Mouse (Mus musculus): ENCODE data around the gene Trpc2. TPM values are rescaled to one million over a fixed set of nuclear protein-coding genes. Genes with fewer than 3 reads are reported as not detected.

Trpc2 gene
- polyA plus RNA-seq, 1 experiment from 2014 or later: 0.13 TPM

- no peak overlapping the region for H3K4me3 ChIP-seq (ENCODE audit: inconsistent target)
- H3K79me2 ChIP-seq (ENCODE audit: inconsistent target): no peaks in the 10 kb centered on the region
- 94% methylated on average over 8 of the region's 8 CpGs for WGBS (ENCODE audit: missing documents)
- H3K36me3 ChIP-seq (ENCODE audit: inconsistent target): peaks cover 35% of the 10 kb centered on the region
- no peak overlapping the region for H3K27ac ChIP-seq
Measured at GRCm38 (mm10) chr7:102080311-102080710, 2.6 kb upstream of the Trpc2 start.

DNA sequence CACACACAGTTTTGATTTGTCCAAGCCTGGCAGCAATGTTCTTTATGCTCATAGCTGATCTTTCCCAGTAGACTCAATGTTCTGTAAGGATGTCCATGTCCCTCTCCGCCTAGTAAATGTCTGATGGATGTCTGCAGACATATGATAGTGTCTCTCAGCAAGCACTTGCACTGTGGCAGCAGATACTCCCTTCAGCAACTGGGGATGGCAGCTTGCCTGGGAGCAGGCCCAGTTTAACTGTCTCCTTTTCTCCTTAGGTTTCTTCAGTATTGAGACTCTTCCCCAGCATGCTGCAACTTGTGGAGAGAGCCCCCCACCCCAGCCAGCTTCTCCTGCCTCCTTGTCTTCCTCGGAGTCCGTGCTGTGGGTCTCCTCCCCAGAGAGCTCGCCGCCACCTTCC is 1.1 kb upstream of the Trpc2 start:
- WGBS (ENCODE audit: missing documents): 98% methylated on average over 5 of the region's 5 CpGs
- H3K36me3 ChIP-seq (ENCODE audit: inconsistent target): peaks cover 28% of the 10 kb centered on the region
- no peak overlapping the region for H3K4me3 ChIP-seq (ENCODE audit: inconsistent target)
- no peaks in the 10 kb centered on the region for H3K79me2 ChIP-seq (ENCODE audit: inconsistent target)
- H3K27ac ChIP-seq: no peak overlapping the region

DNA sequence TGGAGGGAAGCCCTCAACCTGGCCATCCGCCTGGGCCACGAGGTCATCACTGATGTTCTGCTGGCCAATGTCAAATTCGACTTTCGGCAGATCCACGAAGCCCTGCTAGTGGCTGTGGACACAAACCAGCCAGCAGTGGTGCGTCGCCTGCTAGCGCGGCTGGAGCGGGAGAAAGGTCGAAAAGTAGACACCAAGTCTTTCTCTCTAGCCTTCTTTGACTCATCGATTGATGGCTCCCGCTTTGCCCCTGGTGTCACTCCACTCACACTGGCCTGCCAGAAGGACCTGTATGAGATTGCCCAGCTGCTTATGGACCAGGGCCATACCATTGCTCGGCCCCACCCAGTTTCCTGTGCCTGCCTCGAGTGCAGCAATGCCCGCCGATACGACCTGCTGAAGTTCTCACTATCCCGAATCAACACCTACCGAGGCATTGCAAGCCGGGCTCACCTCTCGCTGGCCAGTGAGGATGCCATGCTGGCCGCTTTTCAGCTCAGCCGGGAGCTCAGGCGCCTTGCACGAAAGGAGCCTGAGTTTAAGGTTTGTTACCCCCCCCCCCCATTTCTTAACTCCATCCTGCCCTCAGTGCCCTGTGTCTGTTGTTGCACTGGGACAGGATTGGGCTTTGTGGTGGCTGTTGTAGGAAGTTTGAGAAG is 1.3 kb downstream of the Trpc2 start:
- 94% methylated on average over 26 of the region's 26 CpGs for WGBS (ENCODE audit: missing documents)
- no peaks in the 10 kb centered on the region for H3K79me2 ChIP-seq (ENCODE audit: inconsistent target)
- no peak overlapping the region for H3K4me3 ChIP-seq (ENCODE audit: inconsistent target)
- no peak overlapping the region for H3K27ac ChIP-seq
- H3K36me3 ChIP-seq (ENCODE audit: inconsistent target): peaks cover 23% of the 10 kb centered on the region

- Histone ChIP-seq H3K36me3 (ENCODE audit: inconsistent target) (no peaks in the 10 kb centered on the region; the same call in 1 of the 2 replicates), H3K27ac (no peak overlapping the region), H3K4me3 (ENCODE audit: inconsistent target) (no peak overlapping the region), H3K79me2 (ENCODE audit: inconsistent target) (no peaks in the 10 kb centered on the region)
- 81% methylated on average over 4 of the region's 4 CpGs for WGBS (ENCODE audit: missing documents)
Measured at GRCm38 (mm10) chr7:102087336-102087735, 4.4 kb downstream of the Trpc2 start.

DNA sequence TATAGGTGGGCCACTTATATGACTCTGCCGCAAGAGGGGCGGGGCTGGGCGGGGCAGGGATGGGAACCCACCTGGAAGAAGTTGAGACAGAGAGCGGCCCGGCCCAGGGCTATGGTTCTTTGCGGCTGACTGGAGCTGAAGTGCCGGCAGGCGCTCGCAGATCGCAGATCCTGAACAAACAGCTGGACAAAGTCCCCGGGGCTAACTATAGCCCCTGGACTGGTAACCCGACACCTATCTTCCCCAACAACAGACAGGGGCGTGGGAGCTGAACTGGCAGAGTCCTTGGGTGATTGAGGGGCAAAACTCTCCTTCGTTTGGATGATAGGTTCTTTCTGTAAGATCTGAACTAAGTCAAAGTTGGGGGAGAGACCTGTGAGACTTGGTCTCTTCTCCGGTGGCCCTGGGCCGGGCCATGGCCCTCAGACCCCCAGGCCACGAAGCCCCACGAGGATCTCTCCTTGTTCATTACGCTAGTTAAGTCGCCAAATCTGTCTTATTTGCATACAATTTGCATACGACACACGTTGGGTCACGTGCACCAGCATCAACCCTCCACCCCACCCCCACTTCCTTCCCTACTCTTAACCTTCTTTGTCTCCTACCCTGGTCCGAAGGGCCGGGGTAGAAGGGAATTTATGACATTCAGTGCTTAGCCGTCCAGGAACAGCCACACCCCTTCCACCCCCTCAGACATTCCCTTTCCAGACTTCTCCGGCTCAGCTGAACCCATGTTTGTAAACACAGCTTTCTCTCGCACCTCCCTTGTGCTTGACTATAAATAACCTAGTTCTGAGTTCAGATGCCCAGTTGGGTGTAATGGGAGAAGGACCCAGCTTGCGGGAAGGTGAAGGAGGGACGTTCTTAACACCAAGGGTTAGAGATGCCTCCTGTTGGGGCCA is 17.1 kb downstream of the Trpc2 start:
- WGBS (ENCODE audit: missing documents): 20% methylated on average over 30 of the region's 30 CpGs
- no peak overlapping the region for H3K4me3 ChIP-seq (ENCODE audit: inconsistent target)
- H3K36me3 ChIP-seq (ENCODE audit: inconsistent target): no peaks in the 10 kb centered on the region
- no peaks in the 10 kb centered on the region for H3K79me2 ChIP-seq (ENCODE audit: inconsistent target)
- no peak overlapping the region for H3K27ac ChIP-seq

GRCm38 (mm10) chr7:102100868-102101267 is 18.0 kb downstream of the Trpc2 start:
- H3K4me3 ChIP-seq (ENCODE audit: inconsistent target): no peak overlapping the region
- H3K79me2 ChIP-seq (ENCODE audit: inconsistent target): no peaks in the 10 kb centered on the region
- H3K36me3 ChIP-seq (ENCODE audit: inconsistent target): no peaks in the 10 kb centered on the region
- WGBS (ENCODE audit: missing documents): 89% methylated on average over 4 of the region's 5 CpGs
- no peak overlapping the region for H3K27ac ChIP-seq

DNA sequence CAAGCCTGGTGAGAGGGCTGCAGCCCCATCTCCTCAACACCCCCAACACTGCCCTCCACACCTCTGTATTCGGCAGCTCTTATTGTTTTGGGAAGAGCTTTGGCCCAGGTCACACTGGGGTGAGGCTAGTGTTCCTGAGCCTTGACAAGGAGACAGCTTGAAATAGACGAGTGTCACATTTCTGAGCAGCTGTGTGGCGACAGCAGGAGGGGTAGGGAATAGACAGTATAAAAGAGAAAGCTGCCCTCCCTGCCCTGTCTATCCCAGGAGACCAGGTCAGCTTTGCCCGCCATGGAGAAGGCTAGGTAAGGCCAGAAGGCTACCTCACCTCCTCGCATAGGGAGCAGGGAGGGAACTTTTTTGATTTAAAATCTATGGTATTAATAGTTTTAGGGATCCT is 18.6 kb downstream of the Trpc2 start, which contains the start of gene Art1:
Gene Art1 (plus strand): TSS at position 257 of the 400 bp plus-strand sequence.
- WGBS (ENCODE audit: missing documents): 86% methylated on average over 5 of the region's 5 CpGs
- no peaks in the 10 kb centered on the region for H3K79me2 ChIP-seq (ENCODE audit: inconsistent target)
- no peaks in the 10 kb centered on the region for H3K36me3 ChIP-seq (ENCODE audit: inconsistent target)
- no peak within 1 kb of the TSS for H3K27ac ChIP-seq
- H3K4me3 ChIP-seq (ENCODE audit: inconsistent target): no peak within 1 kb of the TSS

- WGBS (ENCODE audit: missing documents): 86% methylated on average over 8 of the region's 8 CpGs
- no peaks in the 10 kb centered on the region for H3K36me3 ChIP-seq (ENCODE audit: inconsistent target)
- no peak overlapping the region for H3K4me3 ChIP-seq (ENCODE audit: inconsistent target)
- no peak overlapping the region for H3K27ac ChIP-seq
- H3K79me2 ChIP-seq (ENCODE audit: inconsistent target): no peaks in the 10 kb centered on the region
Measured at GRCm38 (mm10) chr7:102102241-102102640, 19.3 kb downstream of the Trpc2 start.

DNA sequence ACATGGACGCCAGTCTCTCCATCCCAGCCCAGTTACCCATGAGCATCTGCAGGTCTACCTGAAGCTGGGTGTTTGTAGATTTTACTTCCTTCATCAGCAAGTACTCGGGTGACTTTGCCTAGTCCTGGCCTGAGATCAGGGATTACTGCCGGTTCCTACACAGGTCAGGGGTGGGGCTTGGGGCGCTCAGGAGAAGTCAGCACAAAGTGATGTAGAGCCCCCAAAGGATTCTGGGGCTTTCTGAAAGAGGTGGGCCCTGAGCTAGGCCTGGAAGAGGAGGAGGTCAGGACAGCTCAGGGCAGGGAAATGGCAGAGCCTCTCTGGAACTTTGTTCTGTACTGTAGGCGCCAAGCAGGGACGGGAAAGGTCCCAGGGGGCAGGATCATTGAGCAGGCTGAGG is 19.8 kb downstream of the Trpc2 start:
- 80% methylated on average over 6 of the region's 6 CpGs for WGBS (ENCODE audit: missing documents)
- H3K27ac ChIP-seq: no peak overlapping the region

DNA sequence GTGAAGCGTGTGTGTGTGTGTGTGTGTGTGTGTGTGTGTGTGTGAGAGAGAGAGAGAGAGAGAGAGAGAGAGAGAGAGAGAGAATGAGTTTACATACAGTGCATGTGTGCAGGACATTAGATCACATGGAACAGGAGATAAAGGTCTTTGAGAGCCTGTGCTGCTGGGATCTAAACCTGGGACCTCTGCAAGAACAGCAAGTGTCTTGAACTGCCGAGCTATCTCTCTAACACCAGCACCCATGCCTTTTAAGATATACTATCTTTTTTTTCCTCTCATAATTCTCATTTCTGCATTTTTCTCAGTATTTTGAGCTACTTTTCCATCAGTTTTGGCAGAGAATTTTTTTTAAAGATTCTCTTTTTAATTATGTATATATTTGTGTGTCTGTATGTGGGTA is 20.6 kb downstream of the Trpc2 start:
- Histone ChIP-seq H3K79me2 (ENCODE audit: inconsistent target) (no peaks in the 10 kb centered on the region), H3K27ac (no peak overlapping the region), H3K36me3 (ENCODE audit: inconsistent target) (no peaks in the 10 kb centered on the region), H3K4me3 (ENCODE audit: inconsistent target) (no peak overlapping the region)
- 81% methylated on average over 2 of the region's 2 CpGs for WGBS (ENCODE audit: missing documents)

More for the DNA sequence above, 19.8 kb downstream of the Trpc2 start:
- Histone ChIP-seq H3K36me3 (ENCODE audit: inconsistent target) (no peaks in the 10 kb centered on the region), H3K79me2 (ENCODE audit: inconsistent target) (no peaks in the 10 kb centered on the region), H3K4me3 (ENCODE audit: inconsistent target) (no peak overlapping the region)

GRCm38 (mm10) chr7:102104126-102104525 is 21.2 kb downstream of the Trpc2 start:
- 80% methylated on average over 5 of the region's 5 CpGs for WGBS (ENCODE audit: missing documents)
- H3K27ac ChIP-seq: no peak overlapping the region
- no peaks in the 10 kb centered on the region for H3K79me2 ChIP-seq (ENCODE audit: inconsistent target)
- no peaks in the 10 kb centered on the region for H3K36me3 ChIP-seq (ENCODE audit: inconsistent target)
- H3K4me3 ChIP-seq (ENCODE audit: inconsistent target): no peak overlapping the region

- Histone ChIP-seq H3K79me2 (ENCODE audit: inconsistent target) (no peaks in the 10 kb centered on the region), H3K4me3 (ENCODE audit: inconsistent target) (no peak overlapping the region), H3K36me3 (ENCODE audit: inconsistent target) (no peaks in the 10 kb centered on the region), H3K27ac (no peak overlapping the region)
- WGBS (ENCODE audit: missing documents): 43% methylated on average over 20 of the region's 23 CpGs
Measured at GRCm38 (mm10) chr7:102106700-102107141, 23.8 kb downstream of the Trpc2 start.

DNA sequence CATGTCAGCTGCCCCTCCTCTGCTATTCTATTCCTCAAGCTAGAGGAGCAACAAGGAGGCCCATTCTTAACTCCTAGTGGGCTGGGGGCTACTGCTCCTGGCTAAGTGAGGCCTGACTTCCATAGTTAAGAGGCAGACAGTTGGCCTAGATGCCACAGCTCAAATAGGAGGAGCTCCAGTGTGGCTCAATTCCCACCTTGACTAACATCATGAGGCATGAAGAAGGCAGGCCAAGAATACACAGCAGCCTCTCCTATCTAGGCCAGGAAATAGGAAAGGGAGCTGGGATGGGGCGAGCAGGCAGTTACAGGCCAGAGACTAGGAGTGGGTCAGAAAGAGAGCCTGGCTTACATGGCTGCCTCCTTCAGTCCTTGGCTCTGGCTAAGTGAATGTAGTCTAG is 25.3 kb downstream of the Trpc2 start:
- Histone ChIP-seq H3K27ac (no peak overlapping the region), H3K4me3 (ENCODE audit: inconsistent target) (no peak overlapping the region), H3K36me3 (ENCODE audit: inconsistent target) (no peaks in the 10 kb centered on the region), H3K79me2 (ENCODE audit: inconsistent target) (no peaks in the 10 kb centered on the region)
- WGBS (ENCODE audit: missing documents): 100% methylated on average over 1 of the region's 1 CpGs

DNA sequence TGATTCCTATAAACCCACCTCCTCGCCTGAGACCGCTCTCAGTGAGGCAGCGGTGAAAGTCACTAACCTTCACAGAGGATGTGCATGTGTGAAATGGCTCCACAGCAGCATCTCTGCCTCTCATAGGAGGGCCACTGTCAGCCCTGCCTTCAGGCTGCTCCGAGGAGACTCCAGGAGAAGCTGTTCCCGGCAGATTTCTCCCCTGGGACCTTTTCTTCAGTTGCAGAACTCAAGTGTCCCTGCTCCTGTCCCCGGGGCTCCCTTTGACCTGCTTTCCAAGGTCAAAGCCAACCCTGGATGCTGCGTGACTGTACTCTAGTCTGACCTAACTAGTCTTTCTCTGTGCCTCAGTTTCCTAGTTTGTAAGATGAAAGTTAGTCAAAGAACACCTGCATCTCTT is 26.3 kb downstream of the Trpc2 start, which contains the start of gene Art5:
Gene Art5 (minus strand): TSS at position 319 of the 400 bp plus-strand sequence.
- Histone ChIP-seq H3K36me3 (ENCODE audit: inconsistent target) (no peaks in the 10 kb centered on the region), H3K4me3 (ENCODE audit: inconsistent target) (no peak within 1 kb of the TSS), H3K27ac (no peak within 1 kb of the TSS), H3K79me2 (ENCODE audit: inconsistent target) (no peaks in the 10 kb centered on the region)
- WGBS (ENCODE audit: missing documents): 86% methylated on average over 7 of the region's 7 CpGs

DNA sequence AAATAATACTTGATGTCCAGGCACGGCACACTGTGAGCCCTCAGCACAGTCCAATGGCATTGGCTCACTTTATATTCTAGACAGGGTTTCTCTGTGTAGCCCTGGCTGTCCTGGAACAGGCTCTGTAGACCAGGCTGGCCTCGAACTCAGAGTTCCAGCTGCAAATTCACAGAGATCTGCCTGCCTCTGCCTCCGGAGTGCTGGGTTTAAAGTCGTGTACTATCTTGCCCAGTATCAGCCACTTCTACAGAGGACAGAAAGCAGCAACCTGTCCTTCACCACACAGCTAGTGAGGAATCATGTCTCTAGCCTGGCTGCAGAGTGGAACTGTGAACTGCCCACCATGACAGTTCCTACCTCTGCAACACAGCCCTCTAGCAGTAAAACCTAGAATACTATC is 26.8 kb downstream of the Trpc2 start:
- no peak overlapping the region for H3K4me3 ChIP-seq (ENCODE audit: inconsistent target)
- H3K27ac ChIP-seq: no peak overlapping the region
- no peaks in the 10 kb centered on the region for H3K36me3 ChIP-seq (ENCODE audit: inconsistent target)
- 88% methylated on average over 4 of the region's 4 CpGs for WGBS (ENCODE audit: missing documents)
- H3K79me2 ChIP-seq (ENCODE audit: inconsistent target): no peaks in the 10 kb centered on the region
